Comparison of ENCODE assay signal across 11 mouse cellular contexts in the genomic region with DNA sequence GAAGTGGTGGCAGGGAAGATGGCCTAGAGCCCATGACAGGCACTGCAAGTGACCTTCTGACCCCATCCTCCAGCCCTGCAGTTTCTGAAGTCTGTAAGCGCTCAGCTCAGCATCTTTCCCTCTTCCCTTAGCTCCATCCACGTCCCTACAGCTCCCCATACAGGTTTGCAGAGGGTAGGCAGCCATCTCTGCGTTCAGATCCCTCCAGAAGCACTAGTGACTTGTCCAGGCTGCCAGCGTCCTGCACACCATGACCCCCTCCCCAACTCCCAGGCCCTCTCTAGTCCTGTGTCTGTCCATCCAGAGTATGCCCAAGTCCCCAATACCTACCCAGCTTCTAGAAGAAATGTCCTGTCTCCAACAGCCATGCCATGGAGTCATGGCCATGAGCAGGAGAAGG. TPM values are rescaled to one million over a fixed set of nuclear protein-coding genes. Genes with fewer than 3 reads are reported as not detected.
DNase-seq lines count a peak whose midpoint lies in the region; ATAC-seq lines count a peak whose summit lies in the region.
"Had no signal": no experiment of that assay in that cellular context is flagged by ENCODE, and none has a peak within 500 bp of the region (broad histone marks: within the 10 kb centered on the region; RNA-seq: fewer than 3 reads in every experiment).

No protein-coding gene starts in this region.

- peaks cover 90% of the 10 kb centered on the region for H3K79me2 ChIP-seq in macrophage (ENCODE audit: inconsistent target)

- H3K4me3 ChIP-seq in hindbrain, embryonic 13.5 days = no peak overlapping the region
- no peak overlapping the region for H3K4me3 ChIP-seq in hindbrain, embryonic 11.5 days (ENCODE audit: low read depth, low read length)
- no peak overlapping the region for H3K4me3 ChIP-seq in macrophage (ENCODE audit: inconsistent target)
- H3K4me3 ChIP-seq: liver, embryonic 13.5 days; myocyte had no signal

- H3K4me2 ChIP-seq in hindbrain, embryonic 13.5 days = no peak overlapping the region
- H3K4me2 ChIP-seq in hindbrain, embryonic 11.5 days (replicated peaks; ENCODE audit: low read depth, low read length) = no peak overlapping the region
- H3K4me2 ChIP-seq: liver, embryonic 13.5 days had no signal

- H3K9ac ChIP-seq in hindbrain, embryonic 13.5 days = 0 out of 2 replicates have a peak overlapping the region, but pooled peaks have one; percentile 8
- no peak overlapping the region for H3K9ac ChIP-seq in hindbrain, embryonic 11.5 days (ENCODE audit: low read depth, low read length)
- H3K9ac ChIP-seq: liver, embryonic 13.5 days had no signal

- peaks cover 27% of the 10 kb centered on the region for H3K4me1 ChIP-seq in hindbrain, embryonic 13.5 days (replicated peaks)
- no peaks in the 10 kb centered on the region for H3K4me1 ChIP-seq in hindbrain, embryonic 11.5 days (replicated peaks; ENCODE audit: control insufficient read depth, insufficient read depth, low read length)

- WGBS in hindbrain, embryonic 13.5 days = 38% methylated on average over 4 of the region's 4 CpGs
- 43% methylated on average over 4 of the region's 4 CpGs for WGBS in hindbrain, embryonic 11.5 days
- 85% methylated on average over 4 of the region's 4 CpGs for WGBS in macrophage (ENCODE audit: missing documents)

- no peak overlapping the region for H3K27ac ChIP-seq in hindbrain, embryonic 13.5 days
- no peak overlapping the region for H3K27ac ChIP-seq in hindbrain, embryonic 11.5 days (ENCODE audit: low read depth, low read length)
- peak overlapping the region; percentile 15; the same call in 1 of the 2 replicates for H3K27ac ChIP-seq in macrophage
- H3K27ac ChIP-seq: liver, embryonic 13.5 days had no signal

- no peak for DNase-seq in cerebellum, adult 11 months
- no peak for DNase-seq in hindbrain, embryonic 11.5 days (ENCODE audit: low spot score)
- DNase-seq in right cerebral cortex, adult 18-20 months = peak; percentile 34
- DNase-seq in right cerebral cortex, postnatal 14 days = no peak
- DNase-seq in kidney, adult 9 months = no peak
- DNase-seq: liver, embryonic 13.5 days had no signal

- no peaks in the 10 kb centered on the region for H3K36me3 ChIP-seq in hindbrain, embryonic 13.5 days
- no peaks in the 10 kb centered on the region for H3K36me3 ChIP-seq in hindbrain, embryonic 11.5 days (ENCODE audit: control insufficient read depth, insufficient read depth, low read length)
- peaks cover 9% of the 10 kb centered on the region; the same call in 1 of the 2 replicates for H3K36me3 ChIP-seq in macrophage (ENCODE audit: inconsistent target)
- H3K36me3 ChIP-seq: liver, embryonic 13.5 days had no signal

- 0 out of 2 replicates have a peak, but pooled peaks have one; percentile 19 for ATAC-seq in cerebellum, adult (ENCODE audit: insufficient number of reproducible peaks, low FRiP score, low TSS enrichment)
- ATAC-seq in hindbrain, embryonic 13.5 days (ENCODE audit: low FRiP score) = no peak
- ATAC-seq in hindbrain, embryonic 11.5 days (ENCODE audit: low FRiP score) = no peak

- no peaks in the 10 kb centered on the region for H3K27me3 ChIP-seq in hindbrain, embryonic 13.5 days
- H3K27me3 ChIP-seq in hindbrain, embryonic 11.5 days (ENCODE audit: control insufficient read depth, insufficient read depth, low read length) = no peaks in the 10 kb centered on the region
- H3K27me3 ChIP-seq: liver, embryonic 13.5 days; Patski had no signal

- no peaks in the 10 kb centered on the region for H3K9me3 ChIP-seq in hindbrain, embryonic 13.5 days
- H3K9me3 ChIP-seq in hindbrain, embryonic 11.5 days (ENCODE audit: control insufficient read depth, low read length) = no peaks in the 10 kb centered on the region
- H3K9me3 ChIP-seq: liver, embryonic 13.5 days had no signal

RNA-seq across cellular contexts. Expression of gene Mapkapk3, which starts 11.6 kb away (rescaled TPM):
- 2.8 and 3.7 TPM in 2 replicates for polyA plus RNA-seq in hindbrain, embryonic 13.5 days (2015; fragmentation: Nextera tagmentation; extraction: Ambion mirVana)
- polyA plus RNA-seq in hindbrain, embryonic 11.5 days (2014; fragmentation: Nextera tagmentation; extraction: Ambion mirVana) = 2.6 and 3.4 TPM in 2 replicates
- 100 to 1,000 TPM in 25 of 26 experiments, 10 to 100 TPM in 1; 97.6 to 393 (median 163) TPM for total RNA-seq in macrophage (2018; cell fraction: chromatin; rRNA removed)
- total RNA-seq in macrophage (2018; cell fraction: cytosol; rRNA removed) = 10 to 100 TPM; 38.9 to 83.3 (median 53.5) TPM
- 100 to 1,000 TPM in 14 of 26 experiments, 10 to 100 TPM in 12; 53.9 to 268 (median 112) TPM for total RNA-seq in macrophage (2018; cell fraction: nucleus; rRNA removed)
- 25.7 to 58.4 TPM (median 48.9 TPM) in 3 replicates for polyA plus RNA-seq in macrophage (2018)

RNA-seq across cellular contexts. Expression of gene Cish, which starts 17.7 kb away (rescaled TPM):
- polyA plus RNA-seq in hindbrain, embryonic 13.5 days (2015; fragmentation: Nextera tagmentation; extraction: Ambion mirVana) = 8.4 and 9.6 TPM in 2 replicates
- polyA plus RNA-seq in hindbrain, embryonic 11.5 days (2014; fragmentation: Nextera tagmentation; extraction: Ambion mirVana) = 2.8 and 6.5 TPM in 2 replicates
- total RNA-seq in macrophage (2018; cell fraction: chromatin; rRNA removed) = 100 to 1,000 TPM in 1 of 26 experiments, 10 to 100 TPM in 9, 1 to 10 TPM in 16; 1.3 to 159 (median 5.1) TPM
- 10 to 100 TPM in 4 of 26 experiments, 1 to 10 TPM in 18, under 1 TPM in 4; 0.51 to 54.5 (median 2.6) TPM for total RNA-seq in macrophage (2018; cell fraction: cytosol; rRNA removed)
- total RNA-seq in macrophage (2018; cell fraction: nucleus; rRNA removed) = 100 to 1,000 TPM in 2 of 26 experiments, 10 to 100 TPM in 10, 1 to 10 TPM in 12, under 1 TPM in 2; 0.89 to 189 (median 6.5) TPM
- 0.10 to 1.4 TPM (median 0.29 TPM) in 3 replicates for polyA plus RNA-seq in macrophage (2018)

RNA-seq across cellular contexts. Expression of gene Dock3, which starts 46.4 kb away (rescaled TPM):
- polyA plus RNA-seq in hindbrain, embryonic 13.5 days (2015; fragmentation: Nextera tagmentation; extraction: Ambion mirVana) = 18.7 and 23.4 TPM in 2 replicates
- 4.9 and 7.7 TPM in 2 replicates for polyA plus RNA-seq in hindbrain, embryonic 11.5 days (2014; fragmentation: Nextera tagmentation; extraction: Ambion mirVana)
- 100 to 1,000 TPM in 8 of 26 experiments, 10 to 100 TPM in 18; 28.5 to 164 (median 75.8) TPM for total RNA-seq in macrophage (2018; cell fraction: chromatin; rRNA removed)
- total RNA-seq in macrophage (2018; cell fraction: cytosol; rRNA removed) = 10 to 100 TPM in 12 of 26 experiments, 1 to 10 TPM in 14; 3.4 to 23.5 (median 9.3) TPM
- 10 to 100 TPM in 25 of 26 experiments, 1 to 10 TPM in 1; 4.9 to 86.6 (median 40.1) TPM for total RNA-seq in macrophage (2018; cell fraction: nucleus; rRNA removed)
- polyA plus RNA-seq in macrophage (2018) = 2.1 to 32.2 TPM (median 15.3 TPM) in 3 replicates
